Mouse (Mus musculus) myocyte (in vitro differentiated cells): ENCODE measurements at regions not wholly inside any gene's neighbourhood (a gene's known extent, or its start where the extent isn't known, plus 50 kb on each side); places are given as distances from the start of the nearest gene placed in this dataset.

Source experiments
- CEBPB ChIP-seq: IDR thresholded peaks from 2 replicates; pipeline ENCODE4 v1.6.1; 2011; ENCODE audit warnings: mild to moderate bottlenecking, moderate library complexity; ENCODE audit not compliant: poor library complexity, insufficient read depth, severe bottlenecking
- E2F4 ChIP-seq: IDR thresholded peaks from one replicate; pipeline ENCODE4 v1.6.1; 2011; ENCODE audit warnings: mild to moderate bottlenecking, control low read depth, moderate library complexity; ENCODE audit not compliant: insufficient read depth
- POLR2A ChIP-seq: IDR thresholded peaks from one replicate; pipeline ENCODE4 v1.6.1; 2011; ENCODE audit warnings: low read depth, mild to moderate bottlenecking, control low read depth, moderate library complexity; ENCODE audit not compliant: insufficient read length
- USF1 ChIP-seq: IDR thresholded peaks from one replicate; pipeline ENCODE4 v1.6.1; 2011; ENCODE audit warnings: low read depth, mild to moderate bottlenecking, control low read depth, moderate library complexity

- no peak for TF ChIP-seq POLR2A
- no peak for TF ChIP-seq USF1
- no peak for TF ChIP-seq E2F4
- no peak for TF ChIP-seq CEBPB
Measured at GRCm38 (mm10) chr14:114839340-114839903, 252.6 kb upstream of the Gpc5 start.
